Mouse (Mus musculus) hindbrain, embryonic 11.5 days (tissue): ENCODE results near the gene Peg10. TPM values are rescaled to one million over a fixed set of nuclear protein-coding genes. Genes with fewer than 3 reads are reported as not detected.
A peak's percentile ranks its signal among the peaks of the same experiment; 100 is the strongest.

ENCODE experiments used
- ATAC-seq: fragments of 200-750 bp; cut with Nextera tagmentation; 2 replicates; pipeline ENCODE4 v1.8.0; 2017; ENCODE audit warnings: mild to moderate bottlenecking, moderate TSS enrichment, moderate library complexity; ENCODE audit not compliant: low FRiP score
- DNase-seq: peaks from one replicate; pipeline ENCODE4 v3.0.0-alpha.2; 2015; ENCODE audit warnings: low spot score
- H3K27ac ChIP-seq: fragments of 300-500 bp; sonication (generic); 2 replicates; pipeline ENCODE4 v1.5.1; 2014; ENCODE audit warnings: mild to moderate bottlenecking, low read depth, low read length
- H3K27me3 ChIP-seq: fragments of 300-500 bp; sonication (generic); 2 replicates; pipeline ENCODE4 v1.6.1; 2014; ENCODE audit warnings: mild to moderate bottlenecking, low read length, moderate library complexity, mixed read lengths; ENCODE audit not compliant: control insufficient read depth, insufficient read depth
- H3K36me3 ChIP-seq: fragments of 300-500 bp; sonication (generic); 2 replicates; pipeline ENCODE4 v1.6.1; 2014; ENCODE audit warnings: mild to moderate bottlenecking, low read length, moderate library complexity, mixed read lengths; ENCODE audit not compliant: control insufficient read depth, insufficient read depth
- H3K4me1 ChIP-seq: fragments of 300-500 bp; sonication (generic); replicated peaks from 2 replicates; pipeline ENCODE4 v1.6.1; 2014; ENCODE audit warnings: low read length, mixed read lengths; ENCODE audit not compliant: control insufficient read depth, insufficient read depth
- H3K4me2 ChIP-seq: fragments of 300-500 bp; sonication (generic); replicated peaks from 2 replicates; pipeline ENCODE4 v1.6.1; 2014; ENCODE audit warnings: mild to moderate bottlenecking, low read depth, low read length
- H3K4me3 ChIP-seq: fragments of 300-500 bp; sonication (generic); 2 replicates; pipeline ENCODE4 v1.5.1; 2014; ENCODE audit warnings: low read depth, low read length
- H3K9ac ChIP-seq: fragments of 300-500 bp; sonication (generic); 2 replicates; pipeline ENCODE4 v1.6.1; 2014; ENCODE audit warnings: low read depth, low read length
- H3K9me3 ChIP-seq: fragments of 300-500 bp; sonication (generic); 2 replicates; pipeline ENCODE4 v1.6.1; 2016; ENCODE audit warnings: low read length; ENCODE audit not compliant: control insufficient read depth
- WGBS: fragments of 180-500 bp; shearing (Covaris S2); extraction: QIAGEN DNeasy Blood & Tissue Kit; methylation state at CpG from one replicate; pipeline ENCODE4 v1.1.7; 2014; 5-methylcytosine and 5-hydroxymethylcytosine counted together
- polyA plus RNA-seq: library from polyadenylated mRNA; unstranded; fragments of >200 nt; fragmentation: Nextera tagmentation; extraction: Ambion mirVana; gene quantifications from 2 replicates; pipeline ENCODE4 v1.2.1, GENCODE M21; 2014

Gene Peg10
- polyA plus RNA-seq, 1 experiment from 2014 or later, result 26.9 TPM

DNA sequence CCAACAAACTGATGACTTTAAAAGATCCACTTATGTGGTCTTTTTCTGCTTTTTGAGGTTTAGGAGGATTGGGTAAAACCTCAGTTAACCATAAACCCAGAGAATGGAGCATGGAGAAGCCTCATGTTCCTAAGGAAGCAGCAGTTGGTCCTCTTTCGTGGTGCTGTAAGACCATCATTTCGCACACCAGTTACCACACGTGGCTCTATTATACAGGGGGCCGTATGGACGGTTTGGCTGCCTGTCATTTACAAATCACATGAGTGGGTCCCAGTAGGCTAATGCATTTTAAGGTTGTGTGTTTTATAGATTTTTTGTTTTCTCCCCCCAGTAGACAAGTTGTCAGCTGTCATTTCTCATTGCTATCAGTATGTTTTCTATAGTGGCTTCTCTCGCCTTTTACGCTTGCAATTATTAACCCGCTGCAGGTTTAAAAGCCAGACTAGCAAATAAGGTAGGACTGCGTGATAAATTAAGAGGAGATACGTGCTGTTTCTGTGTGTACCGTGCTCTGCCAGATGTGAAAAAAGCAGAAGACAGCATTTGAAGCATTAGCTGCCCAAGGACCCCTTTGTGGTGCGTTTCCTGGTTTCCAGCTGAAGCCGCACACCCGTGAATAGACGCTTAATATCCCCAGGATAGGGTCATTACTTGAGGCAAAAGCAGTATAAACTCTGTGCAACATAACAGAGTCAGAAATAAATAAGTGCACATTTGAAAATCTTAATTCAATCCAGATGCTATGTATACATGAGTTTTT is 22.9 kb upstream of the Peg10 start:
- no peaks in the 10 kb centered on the region for H3K9me3 ChIP-seq
- DNase-seq (no peak), ATAC-seq (peak; percentile 65)
- no peaks in the 10 kb centered on the region for H3K4me1 ChIP-seq
- H3K4me2 ChIP-seq, result no peak overlapping the region
- H3K4me3 ChIP-seq, result no peak overlapping the region
- H3K36me3 ChIP-seq, result no peaks in the 10 kb centered on the region
- H3K9ac ChIP-seq, result no peak overlapping the region
- H3K27me3 ChIP-seq, result no peaks in the 10 kb centered on the region
- no peak overlapping the region for H3K27ac ChIP-seq
- 62% methylated on average over 15 of the region's 15 CpGs for WGBS

DNA sequence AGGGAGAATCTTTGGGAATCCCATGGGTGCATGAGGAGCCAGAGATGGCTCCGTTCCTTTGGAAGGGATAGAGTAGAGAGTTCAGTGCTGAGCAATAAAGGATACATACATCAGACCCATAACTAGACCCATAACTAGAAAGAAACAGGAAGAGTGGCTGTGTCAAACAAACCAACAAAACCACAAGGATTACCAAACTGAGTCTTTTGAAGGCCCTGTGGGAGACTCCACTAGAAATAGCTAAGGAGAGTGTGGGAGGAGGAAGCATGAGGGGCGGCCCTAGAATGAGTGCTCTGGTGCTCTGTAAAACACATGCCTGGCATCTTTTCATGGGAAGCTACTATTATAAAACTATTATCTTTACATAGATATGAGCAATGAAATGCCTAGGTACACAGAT is 18.8 kb upstream of the Peg10 start:
- ATAC-seq, result no peak
- Histone ChIP-seq H3K4me1 (no peaks in the 10 kb centered on the region), H3K9me3 (no peaks in the 10 kb centered on the region), H3K36me3 (no peaks in the 10 kb centered on the region), H3K27ac (no peak overlapping the region), H3K4me3 (no peak overlapping the region), H3K9ac (no peak overlapping the region), H3K27me3 (no peaks in the 10 kb centered on the region), H3K4me2 (no peak overlapping the region)
- WGBS, result 93% methylated on average over 2 of the region's 2 CpGs
- DNase-seq, result no peak

DNA sequence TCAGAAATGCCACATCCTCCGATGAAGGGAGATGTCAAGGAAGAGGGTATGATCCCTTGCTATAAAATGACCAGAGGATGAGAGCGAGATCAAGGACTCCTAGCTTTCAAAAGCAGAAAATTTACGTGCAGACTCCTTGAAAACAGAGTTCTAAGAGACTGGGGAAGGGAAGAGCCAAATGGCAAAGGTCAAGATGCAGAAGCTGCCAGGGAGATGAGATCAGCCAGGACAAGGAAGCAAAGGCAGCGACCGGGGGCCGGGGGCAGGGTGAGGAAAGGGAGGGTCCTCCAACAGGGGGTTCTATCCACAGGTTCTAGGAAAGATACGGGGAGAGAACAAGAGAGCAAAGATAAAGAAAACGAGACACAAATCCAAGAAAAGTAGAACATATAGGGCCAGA is 15.4 kb upstream of the Peg10 start:
- DNase-seq, result no peak
- Histone ChIP-seq H3K9ac (no peak overlapping the region), H3K4me3 (no peak overlapping the region), H3K4me1 (no peaks in the 10 kb centered on the region), H3K36me3 (no peaks in the 10 kb centered on the region), H3K27me3 (no peaks in the 10 kb centered on the region), H3K4me2 (no peak overlapping the region), H3K9me3 (no peaks in the 10 kb centered on the region), H3K27ac (no peak overlapping the region)
- 60% methylated on average over 8 of the region's 8 CpGs for WGBS
- ATAC-seq, result no peak

DNA sequence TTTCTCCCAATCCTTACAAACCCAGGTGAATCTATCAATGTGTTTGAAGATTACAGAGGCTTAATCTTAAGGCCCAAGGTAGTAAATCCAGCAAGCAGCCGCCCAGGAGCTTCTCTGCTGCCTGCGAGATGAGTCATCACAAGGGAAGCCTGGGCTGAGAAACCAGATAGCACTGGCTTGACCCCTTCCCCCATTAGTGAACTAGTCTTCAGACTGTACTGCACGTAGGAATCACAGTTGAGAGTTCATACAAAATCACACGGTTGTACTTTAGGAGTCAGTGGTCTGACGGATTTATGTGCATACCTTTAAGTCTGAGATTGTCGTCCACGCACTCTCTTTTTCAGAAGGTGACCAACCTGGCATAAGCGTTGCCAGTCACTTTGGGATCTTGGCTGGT is 13.9 kb upstream of the Peg10 start:
- Histone ChIP-seq H3K9me3 (no peaks in the 10 kb centered on the region), H3K4me3 (no peak overlapping the region), H3K27me3 (no peaks in the 10 kb centered on the region), H3K4me2 (no peak overlapping the region), H3K36me3 (no peaks in the 10 kb centered on the region), H3K4me1 (peaks cover under 1% of the 10 kb centered on the region; the same call in 1 of the 2 replicates), H3K9ac (no peak overlapping the region), H3K27ac (0 out of 2 replicates have a peak overlapping the region, but pooled peaks have one; percentile 24)
- no peak for ATAC-seq
- DNase-seq, result no peak
- 74% methylated on average over 8 of the region's 8 CpGs for WGBS

GRCm38 (mm10) chr6:4736372-4736771 is 10.7 kb upstream of the Peg10 start:
- Histone ChIP-seq H3K9me3 (no peaks in the 10 kb centered on the region), H3K9ac (no peak overlapping the region), H3K4me3 (no peak overlapping the region), H3K27ac (no peak overlapping the region), H3K27me3 (no peaks in the 10 kb centered on the region), H3K4me2 (no peak overlapping the region), H3K4me1 (peaks cover 4% of the 10 kb centered on the region; the same call in 1 of the 2 replicates), H3K36me3 (no peaks in the 10 kb centered on the region)
- no peak for ATAC-seq
- WGBS, result 87% methylated on average over 9 of the region's 9 CpGs
- DNase-seq, result no peak

- Histone ChIP-seq H3K4me2 (no peak overlapping the region), H3K36me3 (no peaks in the 10 kb centered on the region), H3K27ac (no peak overlapping the region), H3K27me3 (no peaks in the 10 kb centered on the region), H3K9ac (no peak overlapping the region), H3K4me1 (peaks cover 4% of the 10 kb centered on the region; the same call in 1 of the 2 replicates), H3K4me3 (no peak overlapping the region), H3K9me3 (no peaks in the 10 kb centered on the region)
- DNase-seq, result no peak
- ATAC-seq, result no peak
- WGBS, result 29% methylated on average over 11 of the region's 11 CpGs
These were observed 9.0 kb upstream of the Peg10 start for GRCm38 (mm10) chr6:4738034-4738629.

DNA sequence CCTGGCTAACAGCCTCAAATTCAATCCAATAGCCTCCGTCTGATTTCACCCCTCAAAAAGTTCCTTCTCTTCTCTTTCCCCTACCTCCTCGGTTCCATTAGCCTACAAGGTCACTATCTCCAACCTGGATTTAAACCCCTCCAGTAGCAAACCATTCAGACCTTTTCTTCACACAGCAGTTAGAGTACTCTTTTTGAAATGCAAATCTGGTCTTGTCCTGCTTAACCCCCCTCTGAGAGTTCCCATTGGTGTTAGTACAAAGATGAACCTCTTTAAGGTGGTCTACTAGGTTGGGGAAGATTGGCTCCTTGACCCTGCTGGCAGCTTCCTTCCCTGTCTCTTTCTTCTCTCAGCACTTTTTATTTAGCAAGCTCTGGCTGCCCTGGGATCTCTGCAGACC is 8.4 kb upstream of the Peg10 start:
- Histone ChIP-seq H3K27me3 (no peaks in the 10 kb centered on the region), H3K36me3 (no peaks in the 10 kb centered on the region), H3K4me1 (peaks cover 4% of the 10 kb centered on the region; the same call in 1 of the 2 replicates), H3K27ac (no peak overlapping the region), H3K9me3 (no peaks in the 10 kb centered on the region), H3K4me2 (no peak overlapping the region), H3K9ac (no peak overlapping the region), H3K4me3 (no peak overlapping the region)
- 11% methylated on average over 2 of the region's 2 CpGs for WGBS
- DNase-seq, result no peak
- no peak for ATAC-seq

GRCm38 (mm10) chr6:4739522-4740355 is 7.4 kb upstream of the Peg10 start:
- H3K4me1 ChIP-seq, result peaks cover 4% of the 10 kb centered on the region; the same call in 1 of the 2 replicates
- DNase-seq, result no peak
- H3K27ac ChIP-seq, result no peak overlapping the region
- no peaks in the 10 kb centered on the region for H3K36me3 ChIP-seq
- H3K4me3 ChIP-seq, result no peak overlapping the region
- no peak for ATAC-seq
- H3K9ac ChIP-seq, result 0 out of 2 replicates have a peak overlapping the region, but pooled peaks have one; percentile 27
- 8% methylated on average over 13 of the region's 13 CpGs for whole genome bisulfite sequencing
- no peaks in the 10 kb centered on the region for H3K9me3 ChIP-seq
- no peak overlapping the region; the same call in 1 of the 2 replicates for H3K4me2 ChIP-seq
- H3K27me3 ChIP-seq, result no peaks in the 10 kb centered on the region
